Mouse (Mus musculus) forebrain, embryonic 11.5 days (tissue): Measurements from ENCODE around the gene Gm19684. TPM values are rescaled to one million over a fixed set of nuclear protein-coding genes. Genes with fewer than 3 reads are reported as not detected.
A peak's percentile ranks its signal among the peaks of the same experiment; 100 is the strongest.
"Not testable (repeated sequence)": the region's sequence is repeated elsewhere in the genome, so short reads cannot be mapped to it uniquely, and the experiment has no call there.

ENCODE experiments used
- ATAC-seq: fragments of 200-750 bp; cut with Nextera tagmentation; replicated peaks from 2 replicates; pipeline ENCODE4 v1.8.0; 2017; ENCODE audit warnings: moderate TSS enrichment; ENCODE audit not compliant: low FRiP score
- DNase-seq: peaks from one replicate; pipeline ENCODE4 v3.0.0-alpha.2; 2017; ENCODE audit warnings: low spot score
- H3K27ac ChIP-seq: fragments of 300-500 bp; sonication (generic); 2 replicates; pipeline ENCODE4 v1.5.1; 2014; ENCODE audit warnings: low read depth, low read length
- H3K27me3 ChIP-seq: fragments of 300-500 bp; sonication (generic); 2 replicates; pipeline ENCODE4 v1.6.1; 2014; ENCODE audit warnings: mild to moderate bottlenecking, low read length, mixed read lengths; ENCODE audit not compliant: control insufficient read depth, insufficient read depth
- H3K36me3 ChIP-seq: fragments of 300-500 bp; sonication (generic); 2 replicates; pipeline ENCODE4 v1.6.1; 2014; ENCODE audit warnings: mild to moderate bottlenecking, low read length, moderate library complexity, mixed read lengths; ENCODE audit not compliant: control insufficient read depth, insufficient read depth
- H3K4me1 ChIP-seq: fragments of 300-500 bp; sonication (generic); replicated peaks from 2 replicates; pipeline ENCODE4 v1.6.1; 2014; ENCODE audit warnings: low read length, mixed read lengths; ENCODE audit not compliant: control insufficient read depth, insufficient read depth
- H3K4me2 ChIP-seq: fragments of 300-500 bp; sonication (generic); 2 replicates; pipeline ENCODE4 v1.6.1; 2014; ENCODE audit warnings: low read depth, mild to moderate bottlenecking, low read length, moderate library complexity, mixed read lengths; ENCODE audit not compliant: severe bottlenecking
- H3K4me3 ChIP-seq: fragments of 300-500 bp; sonication (generic); 2 replicates; pipeline ENCODE4 v1.5.1; 2014; ENCODE audit warnings: low read depth, low read length
- H3K9ac ChIP-seq: fragments of 300-500 bp; sonication (generic); 2 replicates; pipeline ENCODE4 v1.6.1; 2014; ENCODE audit warnings: low read length
- H3K9me3 ChIP-seq: fragments of 300-500 bp; sonication (generic); 2 replicates; pipeline ENCODE4 v1.6.1; 2016; ENCODE audit warnings: low read length, mixed read lengths; ENCODE audit not compliant: control insufficient read depth
- WGBS: fragments of 180-500 bp; shearing (Covaris S2); extraction: QIAGEN DNeasy Blood & Tissue Kit; methylation state at CpG from one replicate; pipeline ENCODE4 v1.1.7; 2014; 5-methylcytosine and 5-hydroxymethylcytosine counted together
- polyA plus RNA-seq: library from polyadenylated mRNA; unstranded; fragments of >200 nt; fragmentation: Nextera tagmentation; extraction: Ambion mirVana; gene quantifications from 2 replicates; pipeline ENCODE4 v1.2.1, GENCODE M21; 2014

Gene Gm19684
- polyA plus RNA-seq, 1 experiment from 2014 or later: not detected

DNA sequence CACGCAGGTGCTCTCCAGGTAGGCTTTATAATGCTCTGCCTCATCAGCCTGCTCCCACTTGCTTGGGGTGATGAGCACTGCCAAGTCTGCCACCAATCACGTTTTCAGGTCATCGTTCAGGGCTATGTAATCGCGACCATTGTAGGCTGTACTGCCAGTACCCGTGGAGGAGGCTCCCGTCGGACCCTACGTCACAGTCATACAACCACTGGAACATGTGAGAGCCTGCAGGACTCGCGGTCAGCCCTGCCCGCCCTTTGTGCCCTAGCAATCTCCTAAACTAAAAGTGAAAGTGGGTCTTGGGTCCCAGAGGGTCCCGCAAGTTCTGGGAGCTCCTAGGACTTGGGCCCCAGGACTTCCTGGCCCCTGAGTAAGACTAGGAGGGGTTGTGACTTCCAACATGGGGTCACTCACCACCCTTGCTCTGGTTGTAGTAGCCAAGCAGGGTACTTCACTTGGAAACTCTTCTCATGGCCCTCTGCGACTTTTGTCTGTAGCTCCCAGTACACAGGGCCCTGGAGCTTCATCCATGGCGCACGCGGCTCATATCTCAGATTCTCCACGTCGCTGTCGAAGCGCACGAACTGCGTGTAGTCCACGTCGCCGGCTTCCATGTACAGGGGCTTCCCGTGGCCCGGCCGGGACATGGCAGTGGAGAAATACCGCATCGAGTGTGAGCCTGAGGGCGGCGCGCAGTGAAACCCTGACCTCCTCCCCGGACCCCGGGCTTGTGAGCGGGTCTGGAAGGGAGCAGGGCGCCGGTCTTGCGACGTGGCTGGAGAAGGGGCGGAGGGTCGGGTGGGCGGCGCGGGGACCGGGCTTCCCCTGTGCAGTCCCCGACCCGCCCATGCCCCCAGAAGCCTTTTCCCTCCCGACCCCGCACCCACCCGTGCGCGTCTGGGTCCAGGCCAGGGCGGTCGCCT, 39.9 kb downstream of the Gm19684 start:
- no peak overlapping the region for H3K9ac ChIP-seq
- DNase-seq (peak; percentile 59), ATAC-seq (no peak)
- H3K36me3 ChIP-seq: no peaks in the 10 kb centered on the region
- H3K27ac ChIP-seq: no peak overlapping the region
- 0 out of 2 replicates have a peak overlapping the region, but pooled peaks have one; percentile 15 for H3K4me2 ChIP-seq
- no peak overlapping the region for H3K4me3 ChIP-seq
- 1% methylated on average over 55 of the region's 56 CpGs for WGBS
- H3K27me3 ChIP-seq: peaks cover 57% of the 10 kb centered on the region
- 0 out of 2 replicates have a peak, but pooled peaks cover 4% of the 10 kb centered on the region for H3K4me1 ChIP-seq
- H3K9me3 ChIP-seq: no peaks in the 10 kb centered on the region

DNA sequence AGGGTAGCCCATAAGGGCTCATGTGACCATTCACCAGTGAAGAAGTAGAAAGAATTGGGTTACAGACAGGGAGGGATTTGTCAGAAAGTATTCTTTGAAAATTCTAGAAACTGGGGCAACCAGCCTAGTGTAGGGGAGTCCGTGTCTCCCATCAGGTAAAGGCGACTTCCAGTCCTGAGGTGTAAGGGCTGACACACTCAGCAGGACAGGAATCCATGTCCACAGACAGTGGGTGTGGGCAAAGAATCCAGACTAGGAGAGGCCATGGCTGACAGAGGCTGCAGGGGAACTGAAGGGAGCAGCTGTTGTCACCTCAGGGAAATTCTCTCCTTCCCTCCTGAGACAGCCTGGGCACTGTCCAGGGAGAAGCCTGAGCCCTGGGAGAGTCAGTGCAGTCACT, 45.4 kb downstream of the Gm19684 start:
- H3K27ac ChIP-seq, H3K9me3 ChIP-seq, H3K4me2 ChIP-seq, H3K4me3 ChIP-seq, H3K4me1 ChIP-seq, H3K9ac ChIP-seq, ATAC-seq, DNase-seq, H3K36me3 ChIP-seq: not testable (repeated sequence)
- peaks cover 60% of the 10 kb centered on the region for H3K27me3 ChIP-seq
- WGBS: 34% methylated on average over 2 of the region's 2 CpGs

GRCm38 (mm10) chr17:36167306-36168038, 46.0 kb downstream of the Gm19684 start:
- no peak overlapping the region for H3K9ac ChIP-seq
- no peak overlapping the region for H3K27ac ChIP-seq
- H3K4me2 ChIP-seq: peak overlapping the region; percentile 3; the same call in 1 of the 2 replicates
- DNase-seq (no peak), ATAC-seq (no peak)
- no peaks in the 10 kb centered on the region for H3K36me3 ChIP-seq
- H3K4me3 ChIP-seq: peak overlapping the region; percentile 17; the same call in 1 of the 2 replicates
- under 1% methylated on average over 49 of the region's 51 CpGs for WGBS
- no peaks in the 10 kb centered on the region for H3K4me1 ChIP-seq
- no peaks in the 10 kb centered on the region for H3K9me3 ChIP-seq
- H3K27me3 ChIP-seq: peaks cover 56% of the 10 kb centered on the region

- Histone ChIP-seq H3K4me1 (no peaks in the 10 kb centered on the region), H3K9ac (no peak within 1 kb of the TSS), H3K9me3 (no peaks in the 10 kb centered on the region), H3K27ac (no peak within 1 kb of the TSS), H3K4me3 (peak within 1 kb of the TSS; percentile 17; the same call in 1 of the 2 replicates), H3K36me3 (no peaks in the 10 kb centered on the region), H3K27me3 (peaks cover 53% of the 10 kb centered on the region), H3K4me2 (peak within 1 kb of the TSS; percentile 3; the same call in 1 of the 2 replicates)
- no peak for ATAC-seq
- no peak for DNase-seq
- 3% methylated on average over 59 of the region's 63 CpGs for WGBS
Observed at GRCm38 (mm10) chr17:36168039-36168652, 46.7 kb downstream of the Gm19684 start, which contains the start of gene Gm8909. Gm8909 (minus strand) TSS chr17:36168537.

DNA sequence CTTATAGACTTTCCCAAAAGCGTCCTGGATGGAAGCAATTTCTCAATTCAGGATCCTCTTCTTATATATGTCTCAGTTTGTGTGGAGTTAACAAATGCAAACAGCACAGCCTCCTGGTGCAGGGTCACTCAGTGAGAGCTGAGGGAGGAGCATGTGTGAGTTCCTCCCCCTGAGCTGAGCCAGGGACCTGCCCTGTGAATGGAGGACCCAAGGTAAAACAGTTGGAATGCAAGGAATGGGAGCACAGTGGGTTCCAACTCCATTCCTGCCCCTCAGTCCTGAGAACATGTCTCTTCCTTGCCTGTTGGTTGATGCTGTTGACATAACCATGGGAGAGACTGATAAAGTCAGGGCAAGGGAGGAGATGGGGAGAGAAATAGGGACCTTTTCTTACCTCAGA, 47.6 kb downstream of the Gm19684 start:
- H3K4me3 ChIP-seq, H3K4me1 ChIP-seq, H3K27ac ChIP-seq, ATAC-seq, H3K36me3 ChIP-seq, H3K4me2 ChIP-seq, H3K9ac ChIP-seq, DNase-seq, H3K9me3 ChIP-seq: not testable (repeated sequence)
- peaks cover 47% of the 10 kb centered on the region for H3K27me3 ChIP-seq
- no CpG with 5 or more reads among the region's 1 CpGs for WGBS

- Histone ChIP-seq H3K9ac (no peak overlapping the region), H3K9me3 (no peaks in the 10 kb centered on the region), H3K27me3 (peaks cover 40% of the 10 kb centered on the region), H3K36me3 (no peaks in the 10 kb centered on the region), H3K4me1 (no peaks in the 10 kb centered on the region), H3K4me2 (no peak overlapping the region), H3K27ac (no peak overlapping the region), H3K4me3 (no peak overlapping the region)
- ATAC-seq (no peak), DNase-seq (no peak)
Observed at GRCm38 (mm10) chr17:36169753-36170152, 48.3 kb downstream of the Gm19684 start.

GRCm38 (mm10) chr17:36170287-36170814, 48.9 kb downstream of the Gm19684 start:
- 48% methylated on average over 1 of the region's 1 CpGs for WGBS
- H3K27me3 ChIP-seq: peaks cover 35% of the 10 kb centered on the region
- ATAC-seq (no peak), DNase-seq (no peak)
- H3K27ac ChIP-seq: no peak overlapping the region
- no peak overlapping the region for H3K9ac ChIP-seq
- no peak overlapping the region for H3K4me2 ChIP-seq
- no peaks in the 10 kb centered on the region for H3K36me3 ChIP-seq
- H3K4me1 ChIP-seq: no peaks in the 10 kb centered on the region
- no peak overlapping the region for H3K4me3 ChIP-seq
- H3K9me3 ChIP-seq: no peaks in the 10 kb centered on the region

DNA sequence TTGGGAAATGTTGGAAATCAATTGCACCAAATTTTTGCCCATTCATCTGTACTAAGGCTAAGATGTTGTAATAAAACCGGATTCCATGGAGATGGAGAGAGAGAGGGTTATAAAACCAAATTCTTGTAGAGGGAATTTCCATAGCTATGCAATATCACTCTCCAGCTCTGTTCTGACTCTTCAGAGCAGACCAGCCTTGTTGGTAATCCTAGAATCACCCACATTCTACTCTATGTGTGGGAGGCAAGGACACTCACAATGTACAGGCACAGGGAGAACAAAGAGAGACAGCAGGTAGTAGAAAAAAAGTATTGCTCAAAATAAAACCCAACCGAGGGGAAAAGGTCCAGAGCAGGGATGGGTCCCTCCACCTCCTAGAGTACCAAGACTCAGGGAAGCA, 54.7 kb downstream of the Gm19684 start:
- H3K27me3 ChIP-seq, H3K9ac ChIP-seq, H3K36me3 ChIP-seq, H3K4me3 ChIP-seq, H3K4me2 ChIP-seq, H3K9me3 ChIP-seq, DNase-seq, H3K27ac ChIP-seq, ATAC-seq, H3K4me1 ChIP-seq: not testable (repeated sequence)
- WGBS: no CpG with 5 or more reads among the region's 2 CpGs
